Mouse (Mus musculus) embryonic facial prominence, embryonic 11.5 days (tissue): ENCODE measurements around the gene Jmjd8. TPM values are rescaled to one million over a fixed set of nuclear protein-coding genes. Genes with fewer than 3 reads are reported as not detected.
A peak's percentile ranks its signal among the peaks of the same experiment; 100 is the strongest.

Experiments used
- ATAC-seq: fragments of 200-750 bp; cut with Nextera tagmentation; replicated peaks from 2 replicates; pipeline ENCODE4 v1.8.0; 2017; ENCODE audit warnings: low read depth; ENCODE audit not compliant: insufficient number of reproducible peaks, low FRiP score, low TSS enrichment
- DNase-seq: peaks from one replicate; pipeline ENCODE4 v3.0.0-alpha.2; 2015; ENCODE audit warnings: low spot score
- H3K27ac ChIP-seq: fragments of 300-500 bp; sonication (generic); replicated peaks from 2 replicates; pipeline ENCODE4 v1.5.1; 2014; ENCODE audit warnings: mild to moderate bottlenecking, low read depth, low read length, control low read depth
- H3K27me3 ChIP-seq: fragments of 300-500 bp; sonication (generic); 2 replicates; pipeline ENCODE4 v1.6.1; 2014; ENCODE audit warnings: mild to moderate bottlenecking, low read length, moderate library complexity, mixed read lengths; ENCODE audit not compliant: control insufficient read depth, insufficient read depth
- H3K36me3 ChIP-seq: fragments of 300-500 bp; sonication (generic); replicated peaks from 2 replicates; pipeline ENCODE4 v1.6.1; 2014; ENCODE audit warnings: low read depth, mild to moderate bottlenecking, low read length, moderate library complexity, mixed read lengths; ENCODE audit not compliant: control insufficient read depth, insufficient read depth
- H3K4me1 ChIP-seq: fragments of 300-500 bp; sonication (generic); 2 replicates; pipeline ENCODE4 v1.6.1; 2014; ENCODE audit warnings: low read length, mixed read lengths; ENCODE audit not compliant: control insufficient read depth, insufficient read depth
- H3K4me2 ChIP-seq: fragments of 300-500 bp; sonication (generic); 2 replicates; pipeline ENCODE4 v1.6.1; 2014; ENCODE audit warnings: low read depth, mild to moderate bottlenecking, control low read depth, low read length, moderate library complexity
- H3K4me3 ChIP-seq: fragments of 300-500 bp; sonication (generic); 2 replicates; pipeline ENCODE4 v1.5.1; 2014; ENCODE audit warnings: low read depth, low read length, control low read depth
- H3K9ac ChIP-seq: fragments of 300-500 bp; sonication (generic); replicated peaks from 2 replicates; pipeline ENCODE4 v1.6.1; 2014; ENCODE audit warnings: mild to moderate bottlenecking, control low read depth, low read length
- H3K9me3 ChIP-seq: fragments of 300-500 bp; sonication (generic); replicated peaks from 2 replicates; pipeline ENCODE4 v1.6.1; 2016; ENCODE audit warnings: mild to moderate bottlenecking, low read length, inconsistent platforms, mixed read lengths; ENCODE audit not compliant: control insufficient read depth
- WGBS: fragments of 180-500 bp; shearing (Covaris S2); extraction: QIAGEN DNeasy Blood & Tissue Kit; methylation state at CpG from one replicate; pipeline ENCODE4 v1.1.7; 2014; 5-methylcytosine and 5-hydroxymethylcytosine counted together
- polyA plus RNA-seq: library from polyadenylated mRNA; unstranded; fragments of >200 nt; fragmentation: Nextera tagmentation; extraction: Ambion mirVana; gene quantifications from 2 replicates; pipeline ENCODE4 v1.2.1, GENCODE M21; 2014

Gene Jmjd8
- polyA plus RNA-seq, 1 experiment from 2014 or later = 42.0 TPM

GRCm38 (mm10) chr17:25830806-25831431, 2.3 kb downstream of the Jmjd8 start:
- Histone ChIP-seq H3K4me2 (peak overlapping the region; percentile 75), H3K4me3 (peak overlapping the region; percentile 89; the same call in 1 of the 2 replicates), H3K27ac (no peak overlapping the region), H3K4me1 (peaks cover 23% of the 10 kb centered on the region), H3K27me3 (no peaks in the 10 kb centered on the region), H3K9ac (no peak overlapping the region), H3K36me3 (peaks cover 2% of the 10 kb centered on the region), H3K9me3 (no peaks in the 10 kb centered on the region)
- no peak for DNase-seq
- 84% methylated on average over 14 of the region's 14 CpGs for WGBS
- no peak for ATAC-seq

- ATAC-seq = no peak
- Histone ChIP-seq H3K4me1 (peaks cover 27% of the 10 kb centered on the region), H3K9ac (peak overlapping the region; percentile 87), H3K4me3 (peak overlapping the region; percentile 89), H3K4me2 (peak overlapping the region; percentile 75), H3K27me3 (no peaks in the 10 kb centered on the region), H3K36me3 (peaks cover 2% of the 10 kb centered on the region), H3K27ac (no peak overlapping the region), H3K9me3 (no peaks in the 10 kb centered on the region)
- DNase-seq = no peak
- WGBS = 59% methylated on average over 21 of the region's 21 CpGs
Measured at GRCm38 (mm10) chr17:25831451-25832281, 3.0 kb downstream of the Jmjd8 start.

- H3K4me1 ChIP-seq = peaks cover 31% of the 10 kb centered on the region
- peak overlapping the region; percentile 89 for H3K4me3 ChIP-seq
- H3K27me3 ChIP-seq = no peaks in the 10 kb centered on the region
- no peaks in the 10 kb centered on the region for H3K9me3 ChIP-seq
- DNase-seq (peak; percentile 99), ATAC-seq (peak; percentile 83)
- WGBS = under 1% methylated on average over 73 of the region's 77 CpGs
- H3K27ac ChIP-seq = peak overlapping the region; percentile 89
- peaks cover 2% of the 10 kb centered on the region for H3K36me3 ChIP-seq
- peak overlapping the region; percentile 75 for H3K4me2 ChIP-seq
- H3K9ac ChIP-seq = peak overlapping the region; percentile 87
Measured at GRCm38 (mm10) chr17:25832436-25833290, 4.0 kb downstream of the Jmjd8 start.

GRCm38 (mm10) chr17:25833291-25833663, 4.6 kb downstream of the Jmjd8 start, which contains the start of gene Stub1:
Stub1 (minus strand) TSS chr17:25833404.
- Histone ChIP-seq H3K27ac (peak within 1 kb of the TSS; percentile 89), H3K4me2 (peak within 1 kb of the TSS; percentile 75), H3K36me3 (peaks cover 2% of the 10 kb centered on the region), H3K4me1 (peaks cover 30% of the 10 kb centered on the region), H3K9ac (peak within 1 kb of the TSS; percentile 87), H3K9me3 (no peaks in the 10 kb centered on the region), H3K27me3 (no peaks in the 10 kb centered on the region), H3K4me3 (peak within 1 kb of the TSS; percentile 89)
- no peak; the same call in 1 of the 2 replicates for ATAC-seq
- DNase-seq = peak; percentile 87
- under 1% methylated on average over 24 of the region's 24 CpGs for WGBS

GRCm38 (mm10) chr17:25833961-25834594, 5.4 kb downstream of the Jmjd8 start:
- ATAC-seq (no peak), DNase-seq (no peak)
- Histone ChIP-seq H3K36me3 (peaks cover 4% of the 10 kb centered on the region), H3K27me3 (no peaks in the 10 kb centered on the region), H3K9me3 (no peaks in the 10 kb centered on the region), H3K4me3 (peak overlapping the region; percentile 89), H3K9ac (peak overlapping the region; percentile 87), H3K27ac (peak overlapping the region; percentile 89; the same call in 1 of the 2 replicates), H3K4me2 (peak overlapping the region; percentile 75), H3K4me1 (peaks cover 28% of the 10 kb centered on the region)
- WGBS = 50% methylated on average over 6 of the region's 6 CpGs

- H3K27ac ChIP-seq = no peak overlapping the region
- peak overlapping the region; percentile 75 for H3K4me2 ChIP-seq
- WGBS = 87% methylated on average over 11 of the region's 12 CpGs
- peaks cover 6% of the 10 kb centered on the region for H3K36me3 ChIP-seq
- peaks cover 28% of the 10 kb centered on the region for H3K4me1 ChIP-seq
- ATAC-seq (no peak), DNase-seq (no peak)
- H3K9ac ChIP-seq = peak overlapping the region; percentile 87
- H3K27me3 ChIP-seq = no peaks in the 10 kb centered on the region
- peak overlapping the region; percentile 89 for H3K4me3 ChIP-seq
- H3K9me3 ChIP-seq = no peaks in the 10 kb centered on the region
Measured at GRCm38 (mm10) chr17:25834595-25835222, 6.0 kb downstream of the Jmjd8 start.

GRCm38 (mm10) chr17:25835301-25835700, 6.6 kb downstream of the Jmjd8 start:
- Histone ChIP-seq H3K27ac (no peak overlapping the region), H3K9me3 (no peaks in the 10 kb centered on the region), H3K36me3 (peaks cover 8% of the 10 kb centered on the region), H3K27me3 (no peaks in the 10 kb centered on the region), H3K4me3 (no peak overlapping the region), H3K4me2 (no peak overlapping the region), H3K9ac (peak overlapping the region; percentile 9; the same call in 1 of the 2 replicates), H3K4me1 (peaks cover 25% of the 10 kb centered on the region)
- ATAC-seq = no peak
- 94% methylated on average over 7 of the region's 7 CpGs for WGBS
- DNase-seq = no peak
